Comparison of ENCODE assay signal across 15 mouse cellular contexts in the genomic region with DNA sequence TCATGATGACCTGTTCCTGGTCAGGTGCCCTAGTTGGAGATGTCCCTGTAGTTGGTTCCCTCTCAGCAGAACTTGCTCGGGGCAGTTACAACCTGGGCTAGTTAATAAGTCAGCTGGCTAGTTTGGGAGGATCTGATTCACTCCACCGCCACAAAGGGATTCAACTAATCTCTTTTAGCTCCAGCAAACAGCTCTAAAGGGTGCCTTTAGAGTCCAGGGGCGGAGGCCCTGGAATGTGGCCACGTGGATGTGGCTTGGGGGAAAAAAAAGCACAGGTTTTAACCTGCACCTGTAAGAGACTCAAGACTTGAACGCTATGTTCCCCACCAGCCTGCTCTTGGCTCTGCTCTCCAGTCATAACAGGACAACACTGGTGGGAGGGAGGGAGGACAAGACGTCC. TPM values are rescaled to one million over a fixed set of nuclear protein-coding genes. Genes with fewer than 3 reads are reported as not detected.
DNase-seq lines count a peak whose midpoint lies in the region; ATAC-seq and TF ChIP-seq lines count a peak whose summit lies in the region.
"Had no signal": no experiment of that assay in that cellular context is flagged by ENCODE, and none has a peak within 500 bp of the region (broad histone marks: within the 10 kb centered on the region; RNA-seq: fewer than 3 reads in every experiment).

No protein-coding gene starts in this region.

- H3K4me2 ChIP-seq in intestine, embryonic 15.5 days (replicated peaks), result no peak overlapping the region
- H3K4me2 ChIP-seq: midbrain, embryonic 12.5 days had no signal

- H3K9me3 ChIP-seq in ES-Bruce4 (replicated peaks; ENCODE audit: control insufficient read depth, insufficient read depth, low read length, poor library complexity, severe bottlenecking), result no peaks in the 10 kb centered on the region
- H3K9me3 ChIP-seq in intestine, embryonic 15.5 days, result no peaks in the 10 kb centered on the region
- H3K9me3 ChIP-seq: midbrain, embryonic 12.5 days had no signal

- peak; percentile 24 for ATAC-seq in intestine, embryonic 15.5 days

- H3K4me3 ChIP-seq in heart, adult 2 months, result no peak overlapping the region
- H3K4me3 ChIP-seq in ES-Bruce4 (ENCODE audit: low read depth, low read length), result no peak overlapping the region
- H3K4me3 ChIP-seq in intestine, embryonic 15.5 days (replicated peaks), result no peak overlapping the region
- H3K4me3 ChIP-seq: erythroblast, embryonic 14.5 days; left cerebral cortex, adult 2 months; midbrain, embryonic 12.5 days had no signal

- 0 out of 2 replicates have a peak, but pooled peaks have one; percentile 33 for TF ChIP-seq EP300 in heart, adult 2 months (IDR thresholded peaks at IDR 0.05; ENCODE audit: insufficient read depth, low read depth, low read length)
- TF ChIP-seq EP300 in ES-Bruce4 (IDR thresholded peaks at IDR 0.05; ENCODE audit: insufficient read depth, low read depth, low read length), result 0 out of 2 replicates have a peak, but pooled peaks have one; percentile 19

- peaks cover 12% of the 10 kb centered on the region; the same call in 1 of the 2 replicates for H3K36me3 ChIP-seq in heart, adult 2 months (ENCODE audit: control insufficient read depth, insufficient read depth, low read length)
- H3K36me3 ChIP-seq in ES-Bruce4 (ENCODE audit: control insufficient read depth, insufficient read depth, low read length, poor library complexity, severe bottlenecking), result no peaks in the 10 kb centered on the region
- 0 out of 2 replicates have a peak, but pooled peaks cover 4% of the 10 kb centered on the region for H3K36me3 ChIP-seq in intestine, embryonic 15.5 days

- WGBS in heart, adult 2 months, result 57% methylated on average over 6 of the region's 6 CpGs
- WGBS in intestine, embryonic 15.5 days, result 58% methylated on average over 6 of the region's 6 CpGs

- no peaks in the 10 kb centered on the region for H3K27me3 ChIP-seq in heart, adult 2 months (ENCODE audit: control insufficient read depth, insufficient read depth, low read length)
- H3K27me3 ChIP-seq in ES-Bruce4 (ENCODE audit: control insufficient read depth, insufficient read depth, low read length, poor library complexity, severe bottlenecking), result no peaks in the 10 kb centered on the region
- H3K27me3 ChIP-seq in intestine, embryonic 15.5 days (replicated peaks), result no peaks in the 10 kb centered on the region
- H3K27me3 ChIP-seq: midbrain, embryonic 12.5 days had no signal

- TF ChIP-seq CTCF in heart, adult 2 months (IDR thresholded peaks at IDR 0.05), result no peak
- no peak for TF ChIP-seq CTCF in ES-Bruce4 (IDR thresholded peaks at IDR 0.05; ENCODE audit: low read depth, low read length)

- intact Hi-C loops in heart, adult 2 months (cut with DNase I), result no loop called here

- H3K9ac ChIP-seq in heart, adult 2 months (ENCODE audit: low read depth, low read length), result no peak overlapping the region
- H3K9ac ChIP-seq in ES-Bruce4 (ENCODE audit: low read depth, poor library complexity, severe bottlenecking), result no peak overlapping the region
- no peak overlapping the region for H3K9ac ChIP-seq in intestine, embryonic 15.5 days
- H3K9ac ChIP-seq: liver, embryonic 14.5 days; midbrain, embryonic 12.5 days had no signal

- peaks cover 1% of the 10 kb centered on the region for H3K79me2 ChIP-seq in heart, adult 2 months (replicated peaks; ENCODE audit: control insufficient read depth, insufficient read depth, low read length)

- DNase-seq in heart, adult 2 months, result no peak
- DNase-seq in heart, adult 8-10 months (ENCODE audit: low spot score), result no peak
- DNase-seq in kidney, postnatal 10 days, result peak; percentile 60
- DNase-seq in urinary bladder, postnatal 4 days (ENCODE audit: low spot score in 2 of 2), result no peak
- DNase-seq in cerebellum, postnatal 4 days (ENCODE audit: low spot score in 2 of 2), result no peak
- no peak for DNase-seq in urinary bladder, postnatal 10 days (ENCODE audit: low spot score)
- DNase-seq: cerebellum, postnatal 14 days; retina, postnatal 1 day; thymus, postnatal 14 days had no signal

- H3K27ac ChIP-seq in heart, adult 2 months, result no peak overlapping the region; the same call in 1 of the 2 replicates
- H3K27ac ChIP-seq in ES-Bruce4 (ENCODE audit: insufficient read depth, low read length), result peak overlapping the region; percentile 70
- H3K27ac ChIP-seq in intestine, embryonic 15.5 days, result 0 out of 2 replicates have a peak overlapping the region, but pooled peaks have one; percentile 49
- H3K27ac ChIP-seq: left cerebral cortex, adult 2 months; liver, embryonic 14.5 days; midbrain, embryonic 12.5 days had no signal

- peaks cover 57% of the 10 kb centered on the region for H3K4me1 ChIP-seq in heart, adult 2 months (ENCODE audit: control insufficient read depth, insufficient read depth, low read length)
- H3K4me1 ChIP-seq in ES-Bruce4 (ENCODE audit: control insufficient read depth, insufficient read depth, low read length), result peaks cover 4% of the 10 kb centered on the region
- peaks cover 42% of the 10 kb centered on the region for H3K4me1 ChIP-seq in intestine, embryonic 15.5 days (replicated peaks)

- no peak for TF ChIP-seq POLR2A in heart, adult 2 months (IDR thresholded peaks at IDR 0.05; ENCODE audit: insufficient read depth, low read depth, low read length)
- TF ChIP-seq POLR2A in ES-Bruce4 (IDR thresholded peaks at IDR 0.05; ENCODE audit: insufficient read depth, low read length), result no peak

RNA-seq across cellular contexts. Expression of a gene that starts 20.7 kb away (rescaled TPM):
- 10 to 100 TPM; 63.9 to 65.3 TPM for total RNA-seq in heart, adult 2 months (2021)
- 28.0 and 46.2 TPM in 2 replicates for polyA plus RNA-seq in heart, adult 2 months (2012; rRNA removed)
- total RNA-seq in heart, adult 8-10 months (2022), result 10 to 100 TPM; 53.7 to 72.8 (median 63.5) TPM
- polyA plus RNA-seq in ES-Bruce4 (2011; ENCODE audit: insufficient read depth, insufficient read length, low read depth, missing spikeins), result 60.5 and 61.1 TPM in 2 replicates
- polyA plus RNA-seq in intestine, embryonic 15.5 days (2015; fragmentation: Nextera tagmentation; extraction: Ambion mirVana), result 85.5 and 95.1 TPM in 2 replicates
